Mouse (Mus musculus): Measurements from ENCODE around the gene Cyp3a16.
"Not testable (repeated sequence)": the region's sequence is repeated elsewhere in the genome, so short reads cannot be mapped to it uniquely, and the experiment has no call there.

Gene Cyp3a16

DNA sequence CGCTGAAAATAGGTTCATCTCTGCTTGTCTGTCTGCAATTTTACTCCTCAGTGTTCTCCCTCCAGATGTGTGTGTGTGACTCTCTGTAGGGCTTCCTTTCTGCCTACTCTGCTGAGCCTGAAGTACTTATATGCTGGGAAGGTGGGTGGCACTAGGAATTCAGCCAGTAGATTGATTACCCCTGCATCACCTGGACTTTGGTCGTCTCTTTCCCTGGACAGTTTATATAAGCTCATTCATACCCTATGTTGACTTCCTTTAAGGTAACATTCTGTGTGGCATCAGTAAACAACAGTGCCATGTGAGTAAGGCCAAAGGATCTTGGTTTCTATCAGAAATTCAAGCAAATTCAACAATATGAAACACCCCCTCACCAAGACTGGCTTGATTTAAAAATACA lies at the start of gene Cyp3a16:
Gene Cyp3a16 (minus strand): TSS at position 101 of the 400 bp plus-strand sequence.
- in situ Hi-C loops (cut with MboI, MseI) = not testable (repeated sequence)

DNA sequence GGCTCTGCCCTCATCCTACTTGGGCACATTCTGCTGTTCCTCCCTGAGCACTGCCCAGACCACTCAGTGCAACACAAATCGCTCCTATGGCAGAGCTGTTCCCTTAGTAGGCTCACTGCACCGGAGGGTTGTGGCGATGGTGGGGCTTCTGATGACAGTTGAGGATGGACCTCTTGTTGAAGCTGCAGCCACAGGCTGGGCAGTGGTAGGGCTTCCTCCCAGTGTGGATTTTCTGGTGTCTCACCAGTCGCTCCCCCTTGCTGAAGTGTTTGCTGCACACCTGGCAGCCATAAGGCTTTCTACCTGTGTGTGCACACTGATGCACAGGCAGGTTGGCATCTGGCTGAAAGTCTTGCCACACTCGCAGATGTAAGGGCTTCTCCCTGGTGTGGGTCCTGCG lies 20.8 kb upstream of the Cyp3a16 start:
- in situ Hi-C loops (cut with MboI, MseI) = loop anchor here (10.0 kb wide), 1 partner anchor 875 kb away; no protein-coding TSS in a partner anchor

DNA sequence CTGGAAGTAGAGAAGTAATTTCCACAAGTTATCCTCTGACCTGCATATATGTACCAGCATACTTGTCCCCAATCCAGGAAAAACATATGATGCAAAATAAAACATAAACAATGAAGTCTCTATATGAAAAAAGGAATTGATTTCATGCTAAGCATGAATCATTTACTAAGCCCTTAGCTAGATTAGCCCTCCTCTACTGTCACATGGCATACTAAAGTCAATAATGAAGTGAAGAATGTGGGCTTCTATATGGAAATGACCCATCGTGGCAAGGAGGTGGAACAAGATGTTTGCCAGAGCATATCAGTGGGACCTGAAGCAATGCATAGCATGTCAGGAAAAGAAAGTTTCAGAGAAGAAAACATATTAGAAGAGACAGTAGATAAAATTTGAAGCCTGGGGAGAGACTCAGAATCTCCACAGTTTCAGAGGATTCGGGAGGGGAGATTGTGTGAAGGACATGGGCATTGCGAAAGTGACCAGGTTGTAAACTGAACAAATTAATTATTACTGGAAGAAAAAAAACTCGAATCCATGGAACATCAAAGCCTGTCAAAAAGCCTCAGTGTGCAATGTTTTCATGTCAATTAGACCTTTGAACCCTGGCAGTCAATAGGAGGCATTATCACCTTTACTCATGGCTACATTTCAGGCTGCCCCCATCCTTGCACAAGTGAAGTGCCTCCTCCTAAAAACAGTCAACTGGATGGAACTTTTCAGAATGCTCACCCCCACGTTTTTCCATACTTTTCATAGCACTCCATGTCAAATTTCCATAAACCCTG lies 5.0 kb downstream of the Cyp3a16 start:
- in situ Hi-C loops (cut with MboI, MseI) = no loop called here

DNA sequence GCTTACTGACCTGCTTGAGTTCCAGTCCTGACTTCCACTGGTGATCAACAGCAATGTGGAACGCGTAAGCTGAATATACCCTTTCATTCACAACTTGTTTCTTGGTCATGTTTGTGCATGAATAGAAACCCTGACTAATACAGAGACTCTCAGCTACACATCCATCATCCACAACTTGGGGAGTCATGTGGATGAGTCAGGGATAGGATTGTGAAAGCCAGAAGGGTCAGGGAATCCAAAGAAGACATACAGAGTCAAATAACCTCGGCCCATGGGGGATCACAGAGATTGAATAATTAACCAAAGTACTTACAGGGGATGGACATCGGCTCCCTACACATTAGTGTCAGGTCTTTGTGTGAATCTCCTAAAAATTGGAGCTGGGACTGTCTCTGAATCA lies 7.2 kb downstream of the Cyp3a16 start:
- in situ Hi-C loops (cut with MboI, MseI) = no loop called here

DNA sequence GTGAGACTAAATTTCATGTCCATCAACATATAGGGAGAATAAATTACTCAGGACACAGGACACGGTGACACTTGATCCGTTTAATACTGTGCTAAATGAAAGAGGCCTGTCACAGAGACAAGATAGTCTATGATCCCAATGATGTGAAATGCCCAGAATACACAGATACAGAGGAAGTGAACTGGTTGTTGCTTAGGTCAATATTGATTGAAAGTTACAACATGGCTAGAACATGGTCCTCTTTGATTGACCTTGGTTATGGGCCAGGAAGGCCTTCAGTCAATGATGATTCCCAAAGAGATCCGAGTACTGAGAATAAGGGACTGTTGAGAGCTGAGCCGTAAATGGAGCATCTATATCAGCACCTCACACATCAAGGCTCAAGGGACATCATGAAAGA lies 15.1 kb downstream of the Cyp3a16 start:
- in situ Hi-C loops (cut with MboI, MseI) = no loop called here

DNA sequence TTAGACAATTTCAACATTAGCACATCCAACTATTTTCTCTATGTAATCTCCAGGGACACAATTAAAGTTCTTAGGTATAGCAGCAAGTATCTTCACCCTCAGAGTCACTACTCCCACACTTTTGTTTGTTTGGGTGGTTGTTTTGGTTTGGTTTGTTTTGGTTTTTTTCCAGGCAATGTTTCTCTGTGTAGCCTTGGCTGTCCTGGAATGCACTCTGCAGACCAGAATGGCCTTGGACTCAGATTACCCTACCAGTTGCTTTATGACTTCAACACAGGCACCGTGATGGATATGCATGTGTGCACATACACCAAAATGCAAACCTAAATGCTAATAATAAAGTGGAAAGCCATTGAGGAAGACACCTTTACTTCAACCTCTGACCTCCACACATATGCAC lies 35.8 kb downstream of the Cyp3a16 start:
- in situ Hi-C loops (cut with MboI, MseI) = loop anchor here (10.0 kb wide), 1 partner anchor 581 kb away; no protein-coding TSS in a partner anchor

DNA sequence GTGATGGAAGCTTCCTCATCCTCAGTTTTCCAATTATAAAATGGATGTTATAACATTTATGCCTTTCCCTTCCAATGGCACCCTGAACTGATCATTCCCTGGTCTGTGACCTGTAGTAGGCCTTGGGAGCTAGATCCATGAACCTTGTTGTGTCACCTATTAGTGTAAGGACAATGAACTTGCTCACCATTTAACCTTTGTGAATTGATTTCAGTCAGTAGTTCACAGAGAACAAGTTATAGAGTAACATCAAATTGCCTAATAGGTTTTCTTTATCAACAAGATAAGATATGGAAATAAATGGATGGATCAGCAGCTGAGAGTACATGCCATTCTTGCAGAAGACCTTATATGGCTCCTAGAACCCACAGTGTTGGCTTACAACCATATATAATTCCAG lies 38.5 kb downstream of the Cyp3a16 start:
- in situ Hi-C loops (cut with MboI, MseI) = loop anchor here (10.0 kb wide), 1 partner anchor 584 kb away; no protein-coding TSS in a partner anchor

DNA sequence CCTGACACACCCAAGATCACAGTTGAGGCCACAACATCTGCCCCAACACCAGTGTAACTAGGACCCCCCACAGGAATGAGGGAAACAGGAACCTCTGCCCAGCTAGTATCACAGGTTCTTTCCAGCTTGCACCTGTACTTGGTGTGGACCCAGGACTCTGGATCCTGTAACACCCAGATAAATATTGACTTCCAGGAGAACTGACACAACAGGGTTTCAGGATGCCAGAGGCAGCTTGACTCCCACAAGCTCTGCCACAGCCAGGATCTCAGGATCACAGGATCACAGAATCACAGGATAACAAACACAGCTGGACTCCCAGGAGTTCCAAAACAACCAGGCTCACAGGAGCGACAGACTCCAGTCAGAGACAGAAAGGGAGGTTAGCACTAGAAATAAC lies 47.2 kb downstream of the Cyp3a16 start:
- in situ Hi-C loops (cut with MboI, MseI) = no loop called here

DNA sequence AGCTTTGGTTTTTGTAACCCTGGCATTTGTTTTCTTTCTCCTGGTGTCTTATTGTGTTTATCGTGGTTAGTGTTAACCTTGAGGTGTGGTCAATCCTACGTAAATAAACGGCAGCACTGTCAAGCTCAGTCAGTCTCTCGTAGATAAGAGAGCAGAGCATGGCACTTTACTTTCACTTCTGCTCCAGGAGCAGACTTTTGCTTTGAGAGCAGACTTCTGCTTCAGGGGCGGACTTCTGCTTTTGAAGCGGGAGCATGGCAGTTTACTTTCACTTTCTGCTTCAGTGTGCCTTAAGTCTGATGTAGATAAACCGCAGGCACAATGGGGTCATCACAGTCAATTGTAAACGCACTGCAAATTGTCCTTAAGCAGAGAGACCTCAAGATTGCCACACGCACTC lies 54.1 kb downstream of the Cyp3a16 start:
- in situ Hi-C loops (cut with MboI, MseI) = not testable (repeated sequence)
